Mouse (Mus musculus) adrenal gland, adult 8-10 months (tissue): ENCODE measurements at regions not wholly inside any gene's neighbourhood (a gene's known extent, or its start where the extent isn't known, plus 50 kb on each side); places are given as distances from the start of the nearest gene placed in this dataset.

ENCODE experiments used
- DNase-seq: peaks from one replicate; pipeline ENCODE4 v3.0.0; 2022

- DNase-seq, result no peak
Observed at GRCm38 (mm10) chr19:14344467-14344866, 253.4 kb downstream of the Tle4 start.

- no peak for DNase-seq
Observed at GRCm38 (mm10) chr19:14347026-14347425, 250.8 kb downstream of the Tle4 start.

- DNase-seq, result no peak
Observed at GRCm38 (mm10) chr19:14347429-14347828, 250.4 kb downstream of the Tle4 start.

DNA sequence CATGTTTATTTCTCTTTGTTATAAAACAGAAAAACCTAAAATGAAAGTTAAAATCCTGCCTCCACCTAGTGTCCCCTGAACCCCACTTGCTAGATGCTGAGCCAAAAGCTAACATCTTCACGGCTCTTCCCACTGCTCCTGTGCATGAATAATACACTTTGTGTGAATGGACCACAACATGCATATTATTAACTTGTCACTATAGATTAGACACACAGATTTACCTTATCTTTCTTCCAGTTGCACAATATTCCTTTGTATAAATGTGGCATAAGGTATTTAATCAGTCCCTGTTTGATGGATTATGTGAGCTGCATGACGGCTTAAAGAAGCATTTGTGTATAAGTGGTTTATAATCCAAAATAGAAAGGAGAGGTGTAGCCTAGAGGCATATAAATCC lies 248.1 kb downstream of the Tle4 start:
- no peak for DNase-seq

DNA sequence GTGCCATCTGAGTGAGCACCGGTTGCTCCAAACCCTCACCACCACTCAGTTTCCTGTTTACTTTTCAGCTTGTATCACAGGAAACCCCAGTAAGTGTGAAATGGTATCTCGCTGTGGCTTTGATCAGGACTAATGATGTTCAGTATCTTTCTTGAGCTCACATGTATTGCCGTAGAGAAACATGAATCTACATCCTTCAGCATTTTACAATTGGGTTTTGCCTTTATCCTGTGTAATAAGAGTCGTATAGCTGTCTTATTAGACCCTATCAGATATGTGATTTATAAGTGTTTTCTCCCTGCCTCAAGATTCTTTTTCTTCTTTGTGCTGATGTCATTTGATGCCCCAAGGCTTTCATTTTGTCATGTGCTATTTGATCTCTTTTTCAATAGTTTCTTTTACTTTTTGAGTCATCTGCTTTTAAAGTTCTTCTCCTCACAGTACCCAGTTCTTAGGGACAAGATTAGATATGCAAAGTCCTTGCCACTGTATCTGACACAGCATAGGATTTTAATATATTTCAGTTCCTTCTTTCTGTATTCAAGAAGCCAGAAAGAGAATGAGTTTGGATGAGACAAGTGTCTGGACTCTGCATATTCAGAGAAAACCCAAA lies 246.0 kb downstream of the Tle4 start:
- DNase-seq, result no peak

- no peak for DNase-seq
Observed at GRCm38 (mm10) chr19:14352551-14352950, 245.3 kb downstream of the Tle4 start.

- DNase-seq, result no peak
Observed at GRCm38 (mm10) chr19:14353151-14353550, 244.7 kb downstream of the Tle4 start.

- no peak for DNase-seq
Observed at GRCm38 (mm10) chr19:14355128-14355527, 242.7 kb downstream of the Tle4 start.

GRCm38 (mm10) chr19:14355946-14356345 lies 241.9 kb downstream of the Tle4 start:
- no peak for DNase-seq

GRCm38 (mm10) chr19:14360611-14361010 lies 237.2 kb downstream of the Tle4 start:
- no peak for DNase-seq

- DNase-seq, result no peak
Observed at GRCm38 (mm10) chr19:14369098-14369604, 228.7 kb downstream of the Tle4 start.

- no peak for DNase-seq
Observed at GRCm38 (mm10) chr19:14371360-14371759, 226.5 kb downstream of the Tle4 start.

GRCm38 (mm10) chr19:14373996-14374395 lies 223.9 kb downstream of the Tle4 start:
- DNase-seq, result no peak

GRCm38 (mm10) chr19:14380898-14381297 lies 217.0 kb downstream of the Tle4 start:
- DNase-seq, result no peak

DNA sequence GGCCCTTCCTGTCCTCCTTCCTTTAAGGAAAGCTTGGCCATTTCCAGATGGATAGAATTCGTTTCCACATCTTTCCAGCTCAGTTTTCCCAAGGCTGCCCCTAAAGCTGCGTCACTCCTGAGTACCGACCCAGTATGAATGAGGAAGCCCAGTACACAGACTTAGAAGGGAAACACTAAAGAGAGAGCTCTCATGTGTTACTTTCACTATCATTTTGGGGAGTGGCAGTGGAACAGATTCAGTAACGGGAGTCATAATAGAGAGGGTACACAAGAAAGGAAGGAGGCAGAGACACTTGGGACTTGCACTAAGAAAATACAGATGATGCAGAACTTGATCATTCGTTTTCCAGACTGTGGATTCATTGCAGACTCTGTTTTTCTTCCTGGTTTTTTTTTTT lies 210.1 kb downstream of the Tle4 start:
- DNase-seq, result no peak

GRCm38 (mm10) chr19:14388539-14388938 lies 209.3 kb downstream of the Tle4 start:
- DNase-seq, result no peak

DNA sequence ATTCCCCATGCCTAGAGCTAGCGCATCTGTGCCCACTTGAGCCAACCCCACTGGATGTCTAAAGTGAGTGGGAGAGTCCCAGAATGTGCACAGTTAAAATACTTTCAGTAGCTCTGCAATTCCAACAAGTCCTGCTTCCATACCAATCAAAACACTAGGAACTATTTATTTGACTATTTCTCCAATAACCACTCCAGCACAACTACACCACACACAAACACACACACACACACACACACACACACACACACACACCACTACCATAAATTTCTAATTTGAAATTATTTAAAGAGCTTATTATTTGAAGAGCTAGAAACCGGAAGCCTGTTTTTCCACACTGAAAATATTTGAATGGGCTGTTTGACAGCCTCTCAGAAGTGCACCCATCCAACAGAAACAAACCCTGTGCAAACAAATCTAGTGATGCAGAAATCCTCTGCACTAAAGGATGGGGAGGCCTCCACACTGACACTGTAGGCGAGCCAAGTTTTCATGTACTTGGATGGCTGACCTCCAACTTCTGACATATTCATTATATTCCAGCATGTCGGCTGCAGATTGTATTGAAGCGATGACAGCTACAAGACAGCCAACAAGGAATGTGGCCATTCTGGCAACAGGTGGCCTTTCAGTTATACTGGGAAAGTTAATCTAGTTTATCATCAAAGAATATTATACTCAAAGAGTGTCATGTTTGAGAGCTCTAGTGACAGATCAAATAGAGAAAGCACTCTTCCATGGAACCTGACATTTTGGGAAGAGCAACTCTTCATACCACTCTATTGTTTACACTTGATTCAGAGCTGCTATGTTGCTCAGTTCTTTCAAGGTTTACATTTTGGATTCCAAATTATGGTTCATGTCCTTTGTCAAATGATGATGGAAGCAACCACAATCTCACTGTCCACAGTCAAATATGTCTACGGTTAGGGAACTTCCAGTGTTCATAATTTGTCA lies 207.7 kb downstream of the Tle4 start:
- DNase-seq, result no peak

DNA sequence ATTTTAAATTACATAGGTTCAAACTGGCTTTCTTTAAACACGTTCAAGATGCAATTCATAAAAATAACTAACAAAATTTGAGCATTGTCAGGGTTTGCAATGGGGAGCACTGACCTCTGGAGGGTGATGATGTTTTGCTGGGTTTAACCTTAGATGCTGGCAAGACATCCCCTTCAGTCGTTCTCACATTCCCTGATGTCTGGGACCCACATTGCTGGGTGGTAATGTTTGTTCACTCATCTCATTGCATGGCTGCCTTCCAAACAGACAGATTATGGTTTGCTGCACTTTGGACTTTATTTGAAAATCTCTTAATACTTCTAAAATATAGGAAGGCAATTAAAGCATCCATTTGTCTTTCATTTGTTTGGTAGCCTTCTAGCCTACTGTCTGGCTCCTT lies 206.9 kb downstream of the Tle4 start:
- no peak for DNase-seq
